Mouse (Mus musculus) embryo, embryonic 10.5 days (tissue): Measurements from ENCODE around the gene Rimbp2.
A peak's percentile ranks its signal among the peaks of the same experiment; 100 is the strongest.

ENCODE experiments used
- DNase-seq: peaks from one replicate; pipeline ENCODE4 v3.0.0-alpha.2; 2015; ENCODE audit warnings: low spot score

Rimbp2 gene

GRCm38 (mm10) chr5:128932776-128933175 lies 20.5 kb downstream of the Rimbp2 start:
- no peak for DNase-seq

- no peak for DNase-seq
Measured at GRCm38 (mm10) chr5:128925073-128925472, 28.2 kb downstream of the Rimbp2 start.

- DNase-seq, result no peak
Measured at GRCm38 (mm10) chr5:128920112-128920511, 33.2 kb downstream of the Rimbp2 start.

- DNase-seq, result peak; percentile 84
Measured at GRCm38 (mm10) chr5:128917116-128917959, 35.9 kb downstream of the Rimbp2 start.

GRCm38 (mm10) chr5:128913820-128914219 lies 39.5 kb downstream of the Rimbp2 start:
- no peak for DNase-seq

GRCm38 (mm10) chr5:128912374-128912773 lies 40.9 kb downstream of the Rimbp2 start:
- no peak for DNase-seq

GRCm38 (mm10) chr5:128911593-128911992 lies 41.7 kb downstream of the Rimbp2 start:
- no peak for DNase-seq

GRCm38 (mm10) chr5:128904113-128904512 lies 49.2 kb downstream of the Rimbp2 start:
- DNase-seq, result peak; percentile 29

- DNase-seq, result no peak
Measured at GRCm38 (mm10) chr5:128903120-128903519, 50.2 kb downstream of the Rimbp2 start.

- DNase-seq, result peak; percentile 47
Measured at GRCm38 (mm10) chr5:128899971-128900370, 53.3 kb downstream of the Rimbp2 start.

GRCm38 (mm10) chr5:128894921-128895320 lies 58.4 kb downstream of the Rimbp2 start:
- DNase-seq, result no peak

- DNase-seq, result no peak
Measured at GRCm38 (mm10) chr5:128887546-128887945, 65.7 kb downstream of the Rimbp2 start.

GRCm38 (mm10) chr5:128884320-128884719 lies 69.0 kb downstream of the Rimbp2 start:
- no peak for DNase-seq

GRCm38 (mm10) chr5:128879092-128879491 lies 74.2 kb downstream of the Rimbp2 start:
- peak; percentile 63 for DNase-seq

GRCm38 (mm10) chr5:128877425-128878035 lies 75.8 kb downstream of the Rimbp2 start:
- DNase-seq, result no peak

GRCm38 (mm10) chr5:128871706-128872105 lies 81.6 kb downstream of the Rimbp2 start:
- no peak for DNase-seq

- DNase-seq, result no peak
Measured at GRCm38 (mm10) chr5:128866811-128867210, 86.5 kb downstream of the Rimbp2 start.

GRCm38 (mm10) chr5:128866291-128866690 lies 87.0 kb downstream of the Rimbp2 start:
- no peak for DNase-seq

GRCm38 (mm10) chr5:128863497-128863896 lies 89.8 kb downstream of the Rimbp2 start:
- DNase-seq, result no peak

- no peak for DNase-seq
Measured at GRCm38 (mm10) chr5:128860907-128861306, 92.4 kb downstream of the Rimbp2 start.

GRCm38 (mm10) chr5:128852791-128853190 lies 100.5 kb downstream of the Rimbp2 start:
- DNase-seq, result peak; percentile 68

- no peak for DNase-seq
Measured at GRCm38 (mm10) chr5:128847806-128848205, 105.5 kb downstream of the Rimbp2 start.

- no peak for DNase-seq
Measured at GRCm38 (mm10) chr5:128846433-128847040, 106.7 kb downstream of the Rimbp2 start.
